13 mouse cellular contexts compared by ENCODE assay signal in genomic region chr10:86139061-86139681, GRCm38 (mm10).
DNase-seq lines count a peak whose midpoint lies in the region; ATAC-seq and TF ChIP-seq lines count a peak whose summit lies in the region.
"Had no signal": no experiment of that assay in that cellular context is flagged by ENCODE, and none has a peak within 500 bp of the region (broad histone marks: within the 10 kb centered on the region; RNA-seq: fewer than 3 reads in every experiment).

No protein-coding gene starts in this region.

- H3K27me3 ChIP-seq in embryonic facial prominence, embryonic 12.5 days, result no peaks in the 10 kb centered on the region
- H3K27me3 ChIP-seq in embryonic facial prominence, embryonic 10.5 days (replicated peaks; ENCODE audit: low read depth, poor library complexity, severe bottlenecking), result no peaks in the 10 kb centered on the region
- H3K27me3 ChIP-seq in lung, postnatal 0 days (replicated peaks; ENCODE audit: insufficient read depth, low read length), result no peaks in the 10 kb centered on the region
- H3K27me3 ChIP-seq in forebrain, embryonic 11.5 days (ENCODE audit: control insufficient read depth, insufficient read depth, low read length), result no peaks in the 10 kb centered on the region
- H3K27me3 ChIP-seq: forebrain, embryonic 13.5 days had no signal

- H3K4me3 ChIP-seq in embryonic facial prominence, embryonic 12.5 days, result no peak overlapping the region
- H3K4me3 ChIP-seq in embryonic facial prominence, embryonic 10.5 days, result no peak overlapping the region
- H3K4me3 ChIP-seq in lung, postnatal 0 days (ENCODE audit: low read depth, low read length), result no peak overlapping the region
- H3K4me3 ChIP-seq in forebrain, embryonic 11.5 days (ENCODE audit: low read depth, low read length), result no peak overlapping the region
- H3K4me3 ChIP-seq: forebrain, embryonic 13.5 days had no signal

- WGBS in embryonic facial prominence, embryonic 12.5 days, result 51% methylated on average over 8 of the region's 8 CpGs
- WGBS in embryonic facial prominence, embryonic 10.5 days, result 59% methylated on average over 8 of the region's 8 CpGs
- 33% methylated on average over 8 of the region's 8 CpGs for WGBS in lung, postnatal 0 days
- WGBS in forebrain, embryonic 11.5 days, result 85% methylated on average over 8 of the region's 8 CpGs

- peaks cover 8% of the 10 kb centered on the region for H3K4me1 ChIP-seq in embryonic facial prominence, embryonic 12.5 days
- H3K4me1 ChIP-seq in embryonic facial prominence, embryonic 10.5 days, result peaks cover 8% of the 10 kb centered on the region
- peaks cover 4% of the 10 kb centered on the region; the same call in 1 of the 2 replicates for H3K4me1 ChIP-seq in lung, postnatal 0 days (ENCODE audit: insufficient read depth, low read depth, low read length)
- no peaks in the 10 kb centered on the region for H3K4me1 ChIP-seq in forebrain, embryonic 11.5 days (replicated peaks; ENCODE audit: control insufficient read depth, insufficient read depth, low read length)

- H3K27ac ChIP-seq in embryonic facial prominence, embryonic 12.5 days, result 0 out of 2 replicates have a peak overlapping the region, but pooled peaks have one; percentile 11
- no peak overlapping the region for H3K27ac ChIP-seq in embryonic facial prominence, embryonic 10.5 days (replicated peaks)
- H3K27ac ChIP-seq in lung, postnatal 0 days (ENCODE audit: low read length), result peak overlapping the region; percentile 66
- H3K27ac ChIP-seq in forebrain, embryonic 11.5 days (ENCODE audit: low read depth, low read length), result no peak overlapping the region
- H3K27ac ChIP-seq: forebrain, embryonic 13.5 days; hindbrain, embryonic 14.5 days; macrophage had no signal

- H3K36me3 ChIP-seq in embryonic facial prominence, embryonic 12.5 days, result no peaks in the 10 kb centered on the region
- no peaks in the 10 kb centered on the region for H3K36me3 ChIP-seq in embryonic facial prominence, embryonic 10.5 days (replicated peaks)
- H3K36me3 ChIP-seq in lung, postnatal 0 days (ENCODE audit: insufficient read depth, low read length), result no peaks in the 10 kb centered on the region
- no peaks in the 10 kb centered on the region for H3K36me3 ChIP-seq in forebrain, embryonic 11.5 days (ENCODE audit: control insufficient read depth, insufficient read depth, low read length)

- no peak for ATAC-seq in embryonic facial prominence, embryonic 12.5 days (ENCODE audit: insufficient number of reproducible peaks, insufficient read depth, low FRiP score, low TSS enrichment)
- peak; percentile 94 for ATAC-seq in common myeloid progenitor, adult 5-6 weeks (replicated peaks; ENCODE audit: low read depth, poor library complexity, severe bottlenecking)
- peak; percentile 61 to 77 for ATAC-seq in hematopoietic stem cell, adult 5-6 weeks (replicated peaks in 1 of 2; ENCODE audit: insufficient read depth in 1 of 2, low FRiP score in 2 of 2, low TSS enrichment in 1 of 2, low read depth in 1 of 2, poor library complexity in 2 of 2, severe bottlenecking in 2 of 2)
- peak; percentile 89 for ATAC-seq in lung, postnatal 0 days
- ATAC-seq in forebrain, embryonic 11.5 days (replicated peaks; ENCODE audit: low FRiP score), result no peak
- ATAC-seq: forebrain, embryonic 13.5 days had no signal

- H3K4me2 ChIP-seq in embryonic facial prominence, embryonic 12.5 days (replicated peaks), result no peak overlapping the region
- H3K4me2 ChIP-seq in lung, postnatal 0 days (replicated peaks; ENCODE audit: low read depth, low read length), result no peak overlapping the region
- H3K4me2 ChIP-seq in forebrain, embryonic 11.5 days (ENCODE audit: low read depth, low read length, severe bottlenecking), result no peak overlapping the region
- H3K4me2 ChIP-seq: forebrain, embryonic 13.5 days; hindbrain, embryonic 14.5 days had no signal

- no peak for TF ChIP-seq CTCF in lung, postnatal 0 days (IDR thresholded peaks at IDR 0.05)

- H3K9ac ChIP-seq in embryonic facial prominence, embryonic 12.5 days, result no peak overlapping the region
- no peak overlapping the region for H3K9ac ChIP-seq in lung, postnatal 0 days (replicated peaks; ENCODE audit: low read depth)
- no peak overlapping the region for H3K9ac ChIP-seq in forebrain, embryonic 11.5 days (ENCODE audit: low read length)
- H3K9ac ChIP-seq: forebrain, embryonic 13.5 days; hindbrain, embryonic 14.5 days had no signal

- intact Hi-C loops in left cerebral cortex, postnatal 10 days (cut with DNase I), result no loop called here
- intact Hi-C loops in left cerebral cortex, postnatal 4 days (cut with DNase I), result no loop called here

- no peak for DNase-seq in embryonic facial prominence, embryonic 10.5 days (ENCODE audit: low spot score)
- peak; percentile 78 for DNase-seq in lung, postnatal 0 days (ENCODE audit: low spot score)
- DNase-seq in left cerebral cortex, postnatal 10 days (ENCODE audit: extremely low spot score in 1 of 2, low spot score in 2 of 2), result no peak
- DNase-seq in forebrain, embryonic 11.5 days (ENCODE audit: low spot score), result no peak
- no peak for DNase-seq in left cerebral cortex, postnatal 4 days
- DNase-seq: cerebellum, postnatal 25 days; right cerebral cortex, postnatal 14 days had no signal

- no peaks in the 10 kb centered on the region for H3K9me3 ChIP-seq in embryonic facial prominence, embryonic 12.5 days
- no peaks in the 10 kb centered on the region for H3K9me3 ChIP-seq in embryonic facial prominence, embryonic 10.5 days
- H3K9me3 ChIP-seq in lung, postnatal 0 days (ENCODE audit: low read length), result no peaks in the 10 kb centered on the region
- H3K9me3 ChIP-seq in forebrain, embryonic 11.5 days (ENCODE audit: control insufficient read depth, low read length), result no peaks in the 10 kb centered on the region
- H3K9me3 ChIP-seq: forebrain, embryonic 13.5 days had no signal

- peak; percentile 99 for TF ChIP-seq EP300 in lung, postnatal 0 days (IDR thresholded peaks at IDR 0.05)

Comparison
In these comparisons a context has a peak if more than half of its experiments do, and no peak if none do; other contexts are left out.
1. H3K27ac ChIP-seq: peak in embryonic facial prominence, embryonic 12.5 days (single experiment) and lung, postnatal 0 days (single experiment); none in embryonic facial prominence, embryonic 10.5 days (single experiment) and forebrain, embryonic 11.5 days (single experiment).
2. ATAC-seq: peak in common myeloid progenitor, adult 5-6 weeks (single experiment), hematopoietic stem cell, adult 5-6 weeks (2 of 2) and lung, postnatal 0 days (single experiment); none in embryonic facial prominence, embryonic 12.5 days (single experiment) and forebrain, embryonic 11.5 days (single experiment).